Mouse (Mus musculus) frontal cortex, adult (tissue): ENCODE data around the gene C2cd5.

Source experiments
- ATAC-seq: cut with Nextera tagmentation; 2 replicates; pipeline ENCODE4 v1.9.2; 2017; ENCODE audit warnings: mild to moderate bottlenecking, moderate library complexity, mixed read lengths; ENCODE audit not compliant: low TSS enrichment

Gene C2cd5

GRCm38 (mm10) chr6:143115505-143115904, 15.6 kb upstream of the C2cd5 start:
- no peak for ATAC-seq

- ATAC-seq, result no peak
Measured at GRCm38 (mm10) chr6:143115011-143115445, 15.1 kb upstream of the C2cd5 start.

GRCm38 (mm10) chr6:143114556-143114955, 14.6 kb upstream of the C2cd5 start:
- ATAC-seq, result peak; percentile 60

GRCm38 (mm10) chr6:143110371-143110770, 10.4 kb upstream of the C2cd5 start:
- ATAC-seq, result peak; percentile 85

- ATAC-seq, result no peak
Measured at GRCm38 (mm10) chr6:143109622-143110218, 9.8 kb upstream of the C2cd5 start.

- ATAC-seq, result no peak
Measured at GRCm38 (mm10) chr6:143108031-143108430, 8.1 kb upstream of the C2cd5 start.

GRCm38 (mm10) chr6:143107611-143108010, 7.7 kb upstream of the C2cd5 start:
- ATAC-seq, result no peak

GRCm38 (mm10) chr6:143105766-143106165, 5.8 kb upstream of the C2cd5 start:
- peak; percentile 86 for ATAC-seq

GRCm38 (mm10) chr6:143103981-143104680, 4.2 kb upstream of the C2cd5 start:
- no peak for ATAC-seq

GRCm38 (mm10) chr6:143100478-143101115, 656 bp upstream of the C2cd5 start:
- no peak for ATAC-seq

GRCm38 (mm10) chr6:143099281-143099680, 660 bp downstream of the C2cd5 start:
- ATAC-seq, result peak; percentile 35

GRCm38 (mm10) chr6:143095126-143095525, 4.8 kb downstream of the C2cd5 start:
- no peak for ATAC-seq

GRCm38 (mm10) chr6:143092856-143093255, 7.1 kb downstream of the C2cd5 start:
- ATAC-seq, result no peak

GRCm38 (mm10) chr6:143091076-143091475, 8.9 kb downstream of the C2cd5 start:
- ATAC-seq, result no peak

GRCm38 (mm10) chr6:143087332-143087731, 12.6 kb downstream of the C2cd5 start:
- ATAC-seq, result no peak

- ATAC-seq, result 0 out of 2 replicates have a peak, but pooled peaks have one; percentile 58
Measured at GRCm38 (mm10) chr6:143085898-143086297, 14.0 kb downstream of the C2cd5 start.

- no peak for ATAC-seq
Measured at GRCm38 (mm10) chr6:143084314-143085025, 15.5 kb downstream of the C2cd5 start.

- no peak for ATAC-seq
Measured at GRCm38 (mm10) chr6:143081479-143082106, 18.3 kb downstream of the C2cd5 start.

- ATAC-seq, result no peak
Measured at GRCm38 (mm10) chr6:143080774-143081173, 19.2 kb downstream of the C2cd5 start.

GRCm38 (mm10) chr6:143079126-143079525, 20.8 kb downstream of the C2cd5 start:
- ATAC-seq, result no peak

- peak; percentile 59; the same call in 1 of the 2 replicates for ATAC-seq
Measured at GRCm38 (mm10) chr6:143076461-143076860, 23.5 kb downstream of the C2cd5 start.

- no peak for ATAC-seq
Measured at GRCm38 (mm10) chr6:143073914-143074313, 26.0 kb downstream of the C2cd5 start.
